Mouse (Mus musculus): ENCODE results near the gene Ufd1.
A peak's percentile ranks its signal among the peaks of the same experiment; 100 is the strongest.
"Not testable (repeated sequence)": the region's sequence is repeated elsewhere in the genome, so short reads cannot be mapped to it uniquely, and the experiment has no call there.

The Ufd1 gene

DNA sequence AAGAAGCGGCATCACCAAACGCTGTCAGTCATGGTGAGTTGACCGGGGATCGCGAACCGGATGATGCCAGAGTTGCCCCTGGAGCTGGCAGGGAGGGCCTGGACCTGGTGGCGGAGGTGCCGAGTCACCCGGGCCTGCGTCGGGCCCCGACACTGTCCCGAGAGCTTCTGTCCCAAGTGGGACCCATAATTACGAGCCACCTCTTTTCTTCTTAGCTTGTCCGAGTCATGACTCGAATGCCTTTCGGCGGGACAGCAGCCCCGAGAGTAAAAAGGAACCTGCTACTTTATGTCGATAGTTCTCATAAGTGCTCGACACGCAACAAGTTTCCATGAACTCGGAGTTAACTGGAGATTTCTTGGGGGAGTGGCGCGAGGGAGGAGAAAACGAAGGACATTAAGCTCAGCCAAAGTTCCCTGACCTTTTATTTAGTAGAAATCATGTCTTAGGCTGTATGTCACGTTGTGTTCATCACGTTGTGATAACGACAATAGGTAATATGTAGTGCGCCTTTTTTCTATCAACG is 869 bp downstream of the Ufd1 start:
- DNase-seq, result no peak

DNA sequence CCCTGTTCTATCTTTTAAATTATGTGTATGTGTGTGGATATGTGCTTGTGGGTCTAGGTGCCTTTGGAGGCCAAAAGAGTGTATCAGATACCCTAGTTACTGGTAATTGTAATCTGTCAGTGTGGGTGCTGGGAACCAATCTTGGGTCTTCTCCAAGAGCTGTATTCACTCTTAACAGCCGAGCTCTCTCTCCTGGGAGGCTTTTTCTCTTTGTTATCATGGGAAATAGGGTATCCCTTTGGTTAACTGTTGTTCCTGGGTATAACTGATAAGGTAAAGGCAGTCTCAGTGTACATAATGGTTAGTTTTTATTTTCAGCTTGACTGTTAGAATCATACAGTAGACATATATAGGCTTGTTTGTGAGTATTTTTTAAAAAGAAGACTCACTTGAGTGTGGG is 10.8 kb downstream of the Ufd1 start:
- DNase-seq, result no peak

- no peak for DNase-seq
Observed at GRCm38 (mm10) chr16:18822925-18823324, 11.3 kb downstream of the Ufd1 start.

DNA sequence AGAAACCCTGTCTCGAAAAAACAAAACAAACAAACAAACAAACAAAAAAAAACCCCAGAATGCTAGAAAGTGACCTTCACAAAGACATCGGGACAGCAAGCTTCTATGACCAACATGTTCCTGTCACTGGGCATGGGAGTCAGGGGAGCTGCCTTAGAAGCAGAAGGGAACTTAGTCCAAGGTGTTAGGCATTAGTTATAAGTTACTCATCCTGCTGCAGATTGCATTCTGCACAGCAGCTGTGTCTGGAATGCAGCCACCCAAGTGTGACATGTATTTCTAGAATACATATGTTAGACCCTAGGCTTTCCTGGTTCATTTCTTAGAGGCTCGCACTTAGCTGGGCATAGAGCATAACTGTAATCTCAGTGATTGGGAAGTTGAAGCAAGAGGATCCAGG is 17.1 kb downstream of the Ufd1 start:
- DNase-seq, result no peak

GRCm38 (mm10) chr16:18829102-18829501 is 17.5 kb downstream of the Ufd1 start:
- no peak for DNase-seq

GRCm38 (mm10) chr16:18833486-18833885 is 21.9 kb downstream of the Ufd1 start:
- no peak for DNase-seq

- DNase-seq, result no peak
Observed at GRCm38 (mm10) chr16:18836073-18836467, 24.5 kb downstream of the Ufd1 start.

- DNase-seq, result peak; percentile 97
Observed at GRCm38 (mm10) chr16:18836468-18837208, 25.1 kb downstream of the Ufd1 start, which contains the start of the genes 2510002D24Rik and Gm28539. 2510002D24Rik (plus strand) TSS chr16:18836578. Gm28539 (plus strand) TSS chr16:18836584.

DNA sequence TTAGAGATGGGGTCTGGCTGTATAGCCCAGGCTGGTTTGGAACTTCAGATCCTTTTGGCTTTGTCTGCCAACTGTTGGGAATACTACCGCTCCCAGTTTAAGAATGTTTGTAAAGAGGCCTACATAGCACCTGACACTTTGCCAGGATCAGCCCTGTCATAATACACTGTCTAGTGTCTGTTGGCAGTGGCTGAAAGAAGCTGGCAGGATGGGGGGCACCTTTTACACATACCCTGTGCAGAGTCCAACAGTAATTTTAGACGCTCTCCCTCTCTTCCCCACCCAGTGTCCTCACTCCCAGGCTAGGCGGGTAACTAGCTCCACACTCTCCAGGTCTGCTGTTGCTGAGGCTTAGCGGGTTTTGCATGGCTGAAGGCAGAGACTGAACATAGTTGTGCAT is 26.8 kb downstream of the Ufd1 start:
- no peak for DNase-seq

GRCm38 (mm10) chr16:18846301-18846820 is 34.8 kb downstream of the Ufd1 start:
- no peak for DNase-seq

- DNase-seq, result not testable (repeated sequence)
Observed at GRCm38 (mm10) chr16:18849521-18850190, 38.1 kb downstream of the Ufd1 start.

GRCm38 (mm10) chr16:18858551-18858950 is 47.0 kb downstream of the Ufd1 start:
- peak; percentile 78 for DNase-seq

GRCm38 (mm10) chr16:18860186-18860585 is 48.6 kb downstream of the Ufd1 start:
- no peak for DNase-seq

- not testable (repeated sequence) for DNase-seq
Observed at GRCm38 (mm10) chr16:18870495-18870894, 58.9 kb downstream of the Ufd1 start.

DNA sequence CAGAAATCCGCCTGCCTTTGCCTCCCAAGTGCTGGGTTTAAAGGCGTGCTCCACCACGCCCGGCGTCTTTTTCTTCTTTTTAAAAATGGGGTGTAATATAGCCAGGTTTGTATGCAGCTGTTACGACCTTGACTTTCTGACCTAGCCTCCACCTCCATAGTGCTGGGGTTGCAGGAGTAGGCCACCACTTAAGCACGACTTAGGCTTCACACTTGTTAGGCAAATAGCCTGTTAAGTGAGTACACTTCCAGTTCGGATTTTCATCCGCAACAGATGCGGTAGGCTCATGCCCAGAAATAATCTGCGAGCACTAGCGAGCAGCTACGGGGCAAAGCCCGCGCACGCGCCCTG is 64.5 kb downstream of the Ufd1 start:
- DNase-seq, result no peak

- peak; percentile 94 for DNase-seq
Observed at GRCm38 (mm10) chr16:18876442-18877308, 65.1 kb downstream of the Ufd1 start, which contains the start of the genes Mrpl40 and Hira. Mrpl40 (minus strand) TSS chr16:18876862. Hira (plus strand) TSS chr16:18877037.

DNA sequence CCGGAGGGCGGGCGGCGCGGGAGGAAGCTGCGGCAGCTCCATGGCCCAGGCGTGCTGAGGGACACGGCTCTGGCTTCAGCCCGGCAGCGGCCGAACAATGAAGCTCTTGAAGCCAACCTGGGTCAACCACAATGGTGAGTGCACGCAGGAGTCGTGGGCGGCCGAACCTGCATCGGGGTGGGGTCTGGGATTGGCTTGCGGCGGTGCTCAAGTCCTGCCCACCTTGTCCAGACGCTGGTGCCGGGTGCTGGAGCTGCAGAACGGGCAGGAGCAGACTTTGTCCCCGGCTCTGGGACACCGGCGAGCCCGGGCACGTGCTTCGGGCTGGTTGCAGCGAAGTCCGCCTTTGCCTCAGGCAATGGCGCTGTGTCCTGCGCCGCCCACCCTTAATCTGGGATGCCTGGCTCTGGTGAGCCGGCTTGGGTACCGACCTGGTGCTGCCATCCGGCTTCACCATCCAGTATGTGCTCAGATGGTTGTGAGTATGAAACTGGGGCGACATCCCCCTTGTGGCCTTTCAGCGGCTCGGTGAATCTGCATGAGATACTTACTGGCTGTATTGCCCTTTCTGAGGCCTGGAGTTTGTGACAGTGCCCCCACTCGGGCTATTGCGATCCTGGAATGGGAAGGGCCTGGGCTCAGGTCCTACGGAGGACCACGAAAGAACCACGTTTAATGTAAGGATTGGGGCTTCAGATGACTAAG is 66.0 kb downstream of the Ufd1 start:
- DNase-seq, result no peak

- DNase-seq, result no peak
Observed at GRCm38 (mm10) chr16:18878091-18878720, 66.6 kb downstream of the Ufd1 start.

DNA sequence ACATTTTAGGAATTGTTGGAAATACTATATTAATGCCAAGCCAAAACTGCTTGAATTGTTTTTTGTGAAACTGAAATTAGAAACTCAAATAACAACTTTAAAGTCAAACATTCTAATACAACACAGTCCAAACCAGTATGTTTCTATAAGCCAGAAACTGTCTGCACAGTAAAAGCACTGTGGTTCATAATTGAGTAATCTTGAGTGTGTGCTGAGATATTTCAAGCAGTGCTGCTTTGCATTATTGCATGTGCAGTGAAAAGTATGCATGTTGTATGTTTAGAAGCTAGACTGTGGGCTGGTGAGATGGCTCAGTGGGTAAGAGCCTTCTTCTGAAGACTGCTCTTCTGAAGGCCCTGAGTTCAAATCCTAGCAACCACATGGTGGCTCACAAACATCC is 72.5 kb downstream of the Ufd1 start:
- DNase-seq, result no peak

All from cerebellum, adult 8-10 months (tissue).